In the genomic region with DNA sequence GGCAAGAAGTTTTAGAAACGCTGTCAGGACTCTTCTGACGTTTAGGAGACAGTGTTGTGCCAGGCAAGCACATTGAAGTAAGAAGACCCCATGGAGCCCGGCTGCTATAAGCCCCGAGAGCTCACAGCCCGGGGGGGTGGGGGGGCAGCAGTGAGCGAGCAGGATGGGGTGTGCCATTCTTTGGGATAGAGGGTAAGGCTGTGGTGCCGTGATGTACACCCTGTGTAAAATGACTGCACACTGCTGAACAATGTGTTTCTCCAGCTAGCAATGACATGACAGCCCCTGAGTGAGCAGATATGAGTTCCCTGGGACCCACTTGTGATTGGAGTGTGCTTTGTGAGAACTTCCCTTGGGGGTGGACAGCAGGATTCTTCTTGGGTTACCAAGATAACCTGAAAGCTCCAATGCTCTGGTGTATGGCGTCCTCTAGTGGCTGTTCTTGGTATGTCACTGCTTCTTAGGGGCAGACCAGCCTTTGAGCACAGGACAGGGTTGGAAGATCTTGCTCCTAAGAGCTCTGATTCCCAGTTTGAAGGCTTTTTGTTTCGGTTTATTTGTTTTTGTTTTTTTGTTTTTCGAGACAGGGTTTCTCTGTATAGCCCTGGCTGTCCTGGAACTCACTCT, we compare ENCODE assay signal across 9 mouse cellular contexts. TPM values are rescaled to one million over a fixed set of nuclear protein-coding genes. Genes with fewer than 3 reads are reported as not detected.
DNase-seq lines count a peak whose midpoint lies in the region; ATAC-seq and TF ChIP-seq lines count a peak whose summit lies in the region.
"Had no signal": no experiment of that assay in that cellular context is flagged by ENCODE, and none has a peak within 500 bp of the region (broad histone marks: within the 10 kb centered on the region; RNA-seq: fewer than 3 reads in every experiment).

No protein-coding gene starts in this region.

- no peak overlapping the region for H3K9ac ChIP-seq in intestine, embryonic 14.5 days (ENCODE audit: low read length)
- H3K9ac ChIP-seq in intestine, embryonic 15.5 days = no peak overlapping the region
- H3K9ac ChIP-seq in intestine, embryonic 16.5 days (ENCODE audit: low read depth, low read length) = no peak overlapping the region
- no peak overlapping the region for H3K9ac ChIP-seq in midbrain, postnatal 0 days (replicated peaks; ENCODE audit: low read length, poor library complexity, severe bottlenecking)

- no peak overlapping the region for H3K27ac ChIP-seq in intestine, embryonic 14.5 days (ENCODE audit: low read depth)
- no peak overlapping the region for H3K27ac ChIP-seq in intestine, embryonic 15.5 days
- H3K27ac ChIP-seq in intestine, embryonic 16.5 days (ENCODE audit: low read length) = no peak overlapping the region
- no peak overlapping the region for H3K27ac ChIP-seq in midbrain, postnatal 0 days (ENCODE audit: low read depth, low read length)

- H3K4me2 ChIP-seq in intestine, embryonic 14.5 days (ENCODE audit: low read length) = no peak overlapping the region
- no peak overlapping the region for H3K4me2 ChIP-seq in intestine, embryonic 15.5 days (replicated peaks)
- H3K4me2 ChIP-seq in intestine, embryonic 16.5 days (ENCODE audit: low read depth, low read length) = no peak overlapping the region
- H3K4me2 ChIP-seq in midbrain, postnatal 0 days (ENCODE audit: low read depth, low read length, poor library complexity, severe bottlenecking) = no peak overlapping the region

- intact Hi-C loops in left cerebral cortex, postnatal 36 days (cut with DNase I) = loop anchor here (5.0 to 10.0 kb wide), 4 partner anchors 56 to 396 kb away; partner anchors contain the start of genes Lzic and Nmnat1

- peak; percentile 20; the same call in 1 of the 2 replicates for ATAC-seq in intestine, embryonic 14.5 days (replicated peaks; ENCODE audit: low FRiP score, low TSS enrichment, low read depth)
- no peak for ATAC-seq in intestine, embryonic 15.5 days
- ATAC-seq in intestine, embryonic 16.5 days = peak; percentile 45
- no peak for ATAC-seq in midbrain, postnatal 0 days (ENCODE audit: low FRiP score)

- H3K4me1 ChIP-seq in intestine, embryonic 14.5 days (replicated peaks; ENCODE audit: control insufficient read depth, insufficient read depth, low read length) = no peaks in the 10 kb centered on the region
- no peaks in the 10 kb centered on the region for H3K4me1 ChIP-seq in intestine, embryonic 15.5 days (replicated peaks)
- H3K4me1 ChIP-seq in intestine, embryonic 16.5 days (ENCODE audit: control insufficient read depth, insufficient read depth, low read length) = 0 out of 2 replicates have a peak, but pooled peaks cover 4% of the 10 kb centered on the region
- no peaks in the 10 kb centered on the region for H3K4me1 ChIP-seq in midbrain, postnatal 0 days (ENCODE audit: insufficient read depth, low read length)

- H3K4me3 ChIP-seq in intestine, embryonic 14.5 days (ENCODE audit: low read depth, low read length) = no peak overlapping the region
- H3K4me3 ChIP-seq in intestine, embryonic 15.5 days (replicated peaks) = no peak overlapping the region
- H3K4me3 ChIP-seq in intestine, embryonic 16.5 days (ENCODE audit: low read length) = no peak overlapping the region
- no peak overlapping the region for H3K4me3 ChIP-seq in midbrain, postnatal 0 days (ENCODE audit: low read depth, low read length)
- H3K4me3 ChIP-seq: myocyte had no signal

- no peaks in the 10 kb centered on the region for H3K27me3 ChIP-seq in intestine, embryonic 14.5 days (replicated peaks; ENCODE audit: control insufficient read depth, insufficient read depth, low read length)
- H3K27me3 ChIP-seq in intestine, embryonic 15.5 days (replicated peaks) = no peaks in the 10 kb centered on the region
- no peaks in the 10 kb centered on the region for H3K27me3 ChIP-seq in intestine, embryonic 16.5 days (replicated peaks; ENCODE audit: control insufficient read depth, insufficient read depth, low read length)
- no peaks in the 10 kb centered on the region for H3K27me3 ChIP-seq in midbrain, postnatal 0 days (ENCODE audit: insufficient read depth, low read length)

- H3K36me3 ChIP-seq in intestine, embryonic 14.5 days (ENCODE audit: control insufficient read depth, insufficient read depth, low read length) = peaks cover 19% of the 10 kb centered on the region
- H3K36me3 ChIP-seq in intestine, embryonic 15.5 days = 0 out of 2 replicates have a peak, but pooled peaks cover 10% of the 10 kb centered on the region
- H3K36me3 ChIP-seq in intestine, embryonic 16.5 days (ENCODE audit: control insufficient read depth, insufficient read depth, low read length) = no peaks in the 10 kb centered on the region
- peaks cover 17% of the 10 kb centered on the region for H3K36me3 ChIP-seq in midbrain, postnatal 0 days (ENCODE audit: insufficient read depth, low read length)

- peak; percentile 97 for TF ChIP-seq CTCF in midbrain, postnatal 0 days (IDR thresholded peaks at IDR 0.05)

- no peaks in the 10 kb centered on the region for H3K9me3 ChIP-seq in intestine, embryonic 14.5 days (ENCODE audit: control insufficient read depth, low read length)
- H3K9me3 ChIP-seq in intestine, embryonic 15.5 days = no peaks in the 10 kb centered on the region
- H3K9me3 ChIP-seq in intestine, embryonic 16.5 days (ENCODE audit: control insufficient read depth, low read length) = no peaks in the 10 kb centered on the region
- no peaks in the 10 kb centered on the region for H3K9me3 ChIP-seq in midbrain, postnatal 0 days (ENCODE audit: low read length)

- WGBS in intestine, embryonic 14.5 days = 58% methylated on average over 10 of the region's 10 CpGs
- WGBS in intestine, embryonic 15.5 days = 51% methylated on average over 10 of the region's 10 CpGs
- 57% methylated on average over 10 of the region's 10 CpGs for WGBS in intestine, embryonic 16.5 days
- 41% methylated on average over 10 of the region's 10 CpGs for WGBS in midbrain, postnatal 0 days

- peak; percentile 96 for DNase-seq in intestine, embryonic 14.5 days (ENCODE audit: low spot score)
- peak; percentile 92 to 96 for DNase-seq in cerebellum, postnatal 10 days
- DNase-seq in gastrocnemius, adult 8-10 months (ENCODE audit: low spot score in 2 of 2) = peak; percentile 80 to 81
- DNase-seq in left cerebral cortex, postnatal 36 days (ENCODE audit: low spot score in 2 of 2) = peak; percentile 62 to 81
- peak; percentile 91 for DNase-seq in midbrain, postnatal 0 days (ENCODE audit: low spot score)
- DNase-seq in spleen, postnatal 14 days (ENCODE audit: low spot score in 2 of 2) = peak; percentile 47 to 74

RNA-seq across cellular contexts. Expression of gene Ctnnbip1, which starts 25.0 kb away (rescaled TPM):
- polyA plus RNA-seq in intestine, embryonic 14.5 days (2014; fragmentation: Nextera tagmentation; extraction: Ambion mirVana) = 53.0 and 54.3 TPM in 2 replicates
- polyA plus RNA-seq in intestine, embryonic 15.5 days (2015; fragmentation: Nextera tagmentation; extraction: Ambion mirVana) = 41.7 and 43.8 TPM in 2 replicates
- 10 to 100 TPM; 16.3 to 22.2 (median 18.8) TPM for total RNA-seq in gastrocnemius, adult 8-10 months (2022)
- polyA plus RNA-seq in intestine, embryonic 16.5 days (2015; fragmentation: Nextera tagmentation; extraction: Ambion mirVana) = 41.2 and 46.5 TPM in 2 replicates
- total RNA-seq in left cerebral cortex, postnatal 36 days (2021) = 10 to 100 TPM; 36.7 to 43.5 TPM
- 105 and 109 TPM in 2 replicates for total RNA-seq in midbrain, postnatal 0 days (2014; rRNA removed)
- 116 and 117 TPM in 2 replicates for polyA plus RNA-seq in midbrain, postnatal 0 days (2015; fragmentation: Nextera tagmentation; extraction: Ambion mirVana)

RNA-seq across cellular contexts. Expression of gene Clstn1, which starts 43.2 kb away (rescaled TPM):
- polyA plus RNA-seq in intestine, embryonic 14.5 days (2014; fragmentation: Nextera tagmentation; extraction: Ambion mirVana) = 20.5 and 30.8 TPM in 2 replicates
- 40.9 and 42.4 TPM in 2 replicates for polyA plus RNA-seq in intestine, embryonic 15.5 days (2015; fragmentation: Nextera tagmentation; extraction: Ambion mirVana)
- 10 to 100 TPM; 17.1 to 25.6 (median 24.8) TPM for total RNA-seq in gastrocnemius, adult 8-10 months (2022)
- 10.8 and 12.5 TPM in 2 replicates for polyA plus RNA-seq in intestine, embryonic 16.5 days (2015; fragmentation: Nextera tagmentation; extraction: Ambion mirVana)
- 1,000 to 10,000 TPM; 1,328 to 1,609 TPM for total RNA-seq in left cerebral cortex, postnatal 36 days (2021)
- total RNA-seq in midbrain, postnatal 0 days (2014; rRNA removed) = 552 and 565 TPM in 2 replicates
- polyA plus RNA-seq in midbrain, postnatal 0 days (2015; fragmentation: Nextera tagmentation; extraction: Ambion mirVana) = 196 and 209 TPM in 2 replicates

RNA-seq across cellular contexts. Expression of gene Lzic, which starts 58.0 kb away (rescaled TPM):
- polyA plus RNA-seq in intestine, embryonic 14.5 days (2014; fragmentation: Nextera tagmentation; extraction: Ambion mirVana) = 42.2 and 46.5 TPM in 2 replicates
- polyA plus RNA-seq in intestine, embryonic 15.5 days (2015; fragmentation: Nextera tagmentation; extraction: Ambion mirVana) = 36.3 and 39.9 TPM in 2 replicates
- total RNA-seq in gastrocnemius, adult 8-10 months (2022) = 10 to 100 TPM; 12.3 to 18.0 (median 12.8) TPM
- 38.2 and 41.4 TPM in 2 replicates for polyA plus RNA-seq in intestine, embryonic 16.5 days (2015; fragmentation: Nextera tagmentation; extraction: Ambion mirVana)
- 10 to 100 TPM; 16.8 to 17.4 TPM for total RNA-seq in left cerebral cortex, postnatal 36 days (2021)
- total RNA-seq in midbrain, postnatal 0 days (2014; rRNA removed) = 44.3 and 54.7 TPM in 2 replicates
- polyA plus RNA-seq in midbrain, postnatal 0 days (2015; fragmentation: Nextera tagmentation; extraction: Ambion mirVana) = 34.4 and 39.3 TPM in 2 replicates

RNA-seq across cellular contexts. Expression of gene Nmnat1, which starts 58.0 kb away (rescaled TPM):
- 12.0 and 13.7 TPM in 2 replicates for polyA plus RNA-seq in intestine, embryonic 14.5 days (2014; fragmentation: Nextera tagmentation; extraction: Ambion mirVana)
- polyA plus RNA-seq in intestine, embryonic 15.5 days (2015; fragmentation: Nextera tagmentation; extraction: Ambion mirVana) = 13.3 TPM in 2 replicates
- 10 to 100 TPM; 29.8 to 34.8 (median 30.9) TPM for total RNA-seq in gastrocnemius, adult 8-10 months (2022)
- polyA plus RNA-seq in intestine, embryonic 16.5 days (2015; fragmentation: Nextera tagmentation; extraction: Ambion mirVana) = 14.7 and 15.2 TPM in 2 replicates
- 1 to 10 TPM; 9.1 to 9.8 TPM for total RNA-seq in left cerebral cortex, postnatal 36 days (2021)
- total RNA-seq in midbrain, postnatal 0 days (2014; rRNA removed) = 2.9 and 6.3 TPM in 2 replicates
- polyA plus RNA-seq in midbrain, postnatal 0 days (2015; fragmentation: Nextera tagmentation; extraction: Ambion mirVana) = 4.1 and 4.3 TPM in 2 replicates

Comparison
In these comparisons a context has a peak if more than half of its experiments do, and no peak if none do; other contexts are left out.
1. ATAC-seq: peak in intestine, embryonic 14.5 days (single experiment) and intestine, embryonic 16.5 days (single experiment); none in intestine, embryonic 15.5 days (single experiment) and midbrain, postnatal 0 days (single experiment).
2. Peak in every context shown above with its lines, with median percentiles within 50 percentile points of each other: DNase-seq.